In genomic region chrX:139610033-139610764, GRCm38 (mm10) we compare ENCODE assay signal across 8 mouse cellular contexts. TPM values are rescaled to one million over a fixed set of nuclear protein-coding genes. Genes with fewer than 3 reads are reported as not detected.
DNase-seq lines count a peak whose midpoint lies in the region; ATAC-seq and TF ChIP-seq lines count a peak whose summit lies in the region.

No protein-coding gene starts in this region.

- peak; percentile 72 for TF ChIP-seq POLR2A in olfactory bulb, adult 2 months (IDR thresholded peaks at IDR 0.05; ENCODE audit: insufficient read depth, low read depth, low read length)

- H3K36me3 ChIP-seq in hindbrain, embryonic 10.5 days: no peaks in the 10 kb centered on the region
- no peaks in the 10 kb centered on the region for H3K36me3 ChIP-seq in lung, embryonic 15.5 days

- H3K27ac ChIP-seq in hindbrain, embryonic 10.5 days: peak overlapping the region; percentile 69
- H3K27ac ChIP-seq in lung, embryonic 15.5 days: no peak overlapping the region
- peak overlapping the region; percentile 73 for H3K27ac ChIP-seq in olfactory bulb, adult 2 months (ENCODE audit: insufficient read depth, low read depth, low read length)

- H3K27me3 ChIP-seq in hindbrain, embryonic 10.5 days (ENCODE audit: insufficient read depth, poor library complexity, severe bottlenecking): peaks cover 46% of the 10 kb centered on the region
- peaks cover 10% of the 10 kb centered on the region for H3K27me3 ChIP-seq in lung, embryonic 15.5 days

- H3K9me3 ChIP-seq in hindbrain, embryonic 10.5 days: no peaks in the 10 kb centered on the region
- no peaks in the 10 kb centered on the region for H3K9me3 ChIP-seq in lung, embryonic 15.5 days

- peak overlapping the region; percentile 87 for H3K4me2 ChIP-seq in lung, embryonic 15.5 days

- DNase-seq in NIH3T3 (ENCODE audit: low read depth): peak; percentile 44
- DNase-seq in cerebellum, postnatal 10 days: peak; percentile 91 to 95
- peak; percentile 37 to 79 for DNase-seq in frontal cortex, adult 2 months (ENCODE audit: extremely low spot score in 1 of 2, low spot score in 1 of 2)
- peak; percentile 82 for DNase-seq in hindbrain, embryonic 10.5 days (ENCODE audit: low spot score)
- peak; percentile 40 for DNase-seq in layer of hippocampus, adult 9-10 months (ENCODE audit: low spot score)
- peak; percentile 47 to 64 for DNase-seq in thymus, adult 18-20 months

- H3K9ac ChIP-seq in lung, embryonic 15.5 days: peak overlapping the region; percentile 47

- H3K4me1 ChIP-seq in hindbrain, embryonic 10.5 days (replicated peaks): no peaks in the 10 kb centered on the region
- no peaks in the 10 kb centered on the region for H3K4me1 ChIP-seq in lung, embryonic 15.5 days
- no peaks in the 10 kb centered on the region for H3K4me1 ChIP-seq in olfactory bulb, adult 2 months (ENCODE audit: control insufficient read depth, insufficient read depth, low read length)

- ATAC-seq in lung, embryonic 15.5 days (ENCODE audit: borderline replicate concordance, extremely low read depth, low FRiP score, low TSS enrichment): peak; percentile 98

- H3K4me3 ChIP-seq in hindbrain, embryonic 10.5 days: peak overlapping the region; percentile 62
- H3K4me3 ChIP-seq in lung, embryonic 15.5 days: peak overlapping the region; percentile 59
- peak overlapping the region; percentile 96 for H3K4me3 ChIP-seq in olfactory bulb, adult 2 months (ENCODE audit: insufficient read depth, low read depth, low read length)

- no peak for TF ChIP-seq CTCF in olfactory bulb, adult 2 months (IDR thresholded peaks at IDR 0.05; ENCODE audit: insufficient read depth, low read depth, low read length)

- 18% methylated on average over 44 of the region's 44 CpGs for WGBS in hindbrain, embryonic 10.5 days
- 18% methylated on average over 37 of the region's 44 CpGs for WGBS in lung, embryonic 15.5 days
- 14% methylated on average over 44 of the region's 44 CpGs for WGBS in olfactory bulb, adult 2 months

RNA-seq across cellular contexts. Expression of gene Rnf128, which starts 47.1 kb away (rescaled TPM):
- 11.3 and 11.9 TPM in 2 replicates for polyA plus RNA-seq in frontal cortex, adult 2 months (2012; rRNA removed)
- polyA plus RNA-seq in hindbrain, embryonic 10.5 days (2016; fragmentation: Nextera tagmentation; extraction: Ambion mirVana): 0.93 and 1.2 TPM in 2 replicates
- polyA plus RNA-seq in lung, embryonic 15.5 days (2015; fragmentation: Nextera tagmentation; extraction: Ambion mirVana): 4.8 and 5.2 TPM in 2 replicates
- not detected in 2 replicates for polyA plus RNA-seq in olfactory bulb, adult 2 months (2012; ENCODE audit: insufficient read depth, insufficient read length, low replicate concordance, missing spikeins)

Comparison
In these comparisons a context has a peak if more than half of its experiments do, and no peak if none do; other contexts are left out.
1. DNase-seq: peak in every context shown above with its lines; median percentile 93 in cerebellum, postnatal 10 days; 82 in hindbrain, embryonic 10.5 days; 58 in frontal cortex, adult 2 months; 56 in thymus, adult 18-20 months; 44 in NIH3T3; 40 in layer of hippocampus, adult 9-10 months.